Mouse (Mus musculus) embryonic facial prominence, embryonic 14.5 days (tissue): Measurements from ENCODE around the gene Wrb. TPM values are rescaled to one million over a fixed set of nuclear protein-coding genes. Genes with fewer than 3 reads are reported as not detected.
"Not testable (repeated sequence)": the region's sequence is repeated elsewhere in the genome, so short reads cannot be mapped to it uniquely, and the experiment has no call there.

Experiments used
- ATAC-seq: fragments of 200-750 bp; cut with Nextera tagmentation; 2 replicates; pipeline ENCODE4 v1.8.0; 2017; ENCODE audit warnings: low read depth, moderate number of reproducible peaks, moderate TSS enrichment
- DNase-seq: peaks from one replicate; pipeline ENCODE4 v3.0.0-alpha.2; 2015; ENCODE audit warnings: low spot score
- H3K27ac ChIP-seq: fragments of 300-500 bp; sonication (generic); replicated peaks from 2 replicates; pipeline ENCODE4 v1.5.1; 2014; ENCODE audit warnings: low read depth, mild to moderate bottlenecking, low read length, moderate library complexity
- H3K27me3 ChIP-seq: fragments of 300-500 bp; sonication (generic); replicated peaks from 2 replicates; pipeline ENCODE4 v1.6.1; 2014; ENCODE audit warnings: low read length; ENCODE audit not compliant: control insufficient read depth, insufficient read depth
- H3K36me3 ChIP-seq: fragments of 300-500 bp; sonication (generic); 2 replicates; pipeline ENCODE4 v1.6.1; 2014; ENCODE audit warnings: low read length, mixed read lengths; ENCODE audit not compliant: control insufficient read depth, insufficient read depth
- H3K4me1 ChIP-seq: fragments of 300-500 bp; sonication (generic); 2 replicates; pipeline ENCODE4 v1.6.1; 2014; ENCODE audit warnings: antibody characterized with exemption, low read length; ENCODE audit not compliant: control insufficient read depth, insufficient read depth
- H3K4me2 ChIP-seq: fragments of 300-500 bp; sonication (generic); 2 replicates; pipeline ENCODE4 v1.6.1; 2014; ENCODE audit warnings: low read depth, mild to moderate bottlenecking, low read length, moderate library complexity, mixed read lengths
- H3K4me3 ChIP-seq: fragments of 300-500 bp; sonication (generic); 2 replicates; pipeline ENCODE4 v1.5.1; 2014; ENCODE audit warnings: low read depth, mild to moderate bottlenecking, low read length
- H3K9ac ChIP-seq: fragments of 300-500 bp; sonication (generic); 2 replicates; pipeline ENCODE4 v1.6.1; 2014; ENCODE audit warnings: low read depth, mild to moderate bottlenecking, low read length, moderate library complexity, mixed read lengths
- H3K9me3 ChIP-seq: fragments of 300-500 bp; sonication (generic); 2 replicates; pipeline ENCODE4 v1.6.1; 2016; ENCODE audit warnings: low read length; ENCODE audit not compliant: control insufficient read depth
- WGBS: fragments of 180-500 bp; shearing (Covaris S2); extraction: QIAGEN DNeasy Blood & Tissue Kit; methylation state at CpG from one replicate; pipeline ENCODE4 v1.1.7; 2014; 5-methylcytosine and 5-hydroxymethylcytosine counted together
- polyA plus RNA-seq: library from polyadenylated mRNA; unstranded; fragments of >200 nt; fragmentation: Nextera tagmentation; extraction: Ambion mirVana; gene quantifications from 2 replicates; pipeline ENCODE4 v1.2.1, GENCODE M21; 2014

The Wrb gene
- polyA plus RNA-seq, 1 experiment from 2014 or later, result 63.0 TPM

DNA sequence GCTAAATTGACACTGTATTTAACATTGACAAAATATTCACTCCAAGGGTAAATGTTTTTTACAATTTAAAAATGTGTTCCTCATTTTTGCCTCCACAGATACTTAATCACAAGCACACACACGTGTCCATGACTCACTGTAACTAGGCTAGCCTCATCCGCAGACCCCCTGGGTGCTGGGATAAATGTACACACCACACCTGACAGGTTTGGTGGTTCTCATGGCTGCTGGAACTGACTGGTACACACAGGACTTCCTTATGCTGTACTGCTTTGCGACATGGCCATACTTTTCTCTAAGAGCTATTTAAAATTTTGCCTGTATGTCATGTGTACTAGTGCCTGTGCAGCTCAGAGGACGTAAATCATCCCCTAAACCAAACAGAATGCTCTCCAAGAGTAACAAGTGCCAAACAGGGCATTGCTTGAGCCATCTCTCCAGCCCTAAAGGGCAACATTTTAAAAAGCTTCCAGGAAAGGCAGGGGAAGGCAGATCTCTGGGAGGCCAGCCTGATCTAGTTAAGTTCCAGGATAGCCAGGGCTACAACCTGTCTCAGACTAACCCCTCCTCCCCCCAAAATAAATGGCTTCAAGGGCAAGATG lies 25.1 kb upstream of the Wrb start:
- DNase-seq, result no peak
- no peaks in the 10 kb centered on the region for H3K9me3 ChIP-seq
- no peak overlapping the region for H3K27ac ChIP-seq
- no peaks in the 10 kb centered on the region for H3K27me3 ChIP-seq
- no peak overlapping the region for H3K9ac ChIP-seq
- WGBS, result 60% methylated on average over 4 of the region's 4 CpGs
- no peak overlapping the region for H3K4me3 ChIP-seq
- H3K36me3 ChIP-seq, result peaks cover 43% of the 10 kb centered on the region
- no peak for ATAC-seq
- 0 out of 2 replicates have a peak, but pooled peaks cover 3% of the 10 kb centered on the region for H3K4me1 ChIP-seq
- no peak overlapping the region for H3K4me2 ChIP-seq

- peak overlapping the region; percentile 96 for H3K4me3 ChIP-seq
- peak overlapping the region; percentile 96 for H3K27ac ChIP-seq
- peak; percentile 80 for DNase-seq
- H3K36me3 ChIP-seq, result peaks cover 47% of the 10 kb centered on the region
- H3K27me3 ChIP-seq, result no peaks in the 10 kb centered on the region
- H3K9ac ChIP-seq, result peak overlapping the region; percentile 99
- whole genome bisulfite sequencing, result 2% methylated on average over 17 of the region's 19 CpGs
- no peaks in the 10 kb centered on the region for H3K9me3 ChIP-seq
- ATAC-seq, result no peak
- peaks cover 12% of the 10 kb centered on the region for H3K4me1 ChIP-seq
- peak overlapping the region; percentile 86 for H3K4me2 ChIP-seq
These were observed 18.5 kb upstream of the Wrb start for GRCm38 (mm10) chr16:96126684-96127171.

DNA sequence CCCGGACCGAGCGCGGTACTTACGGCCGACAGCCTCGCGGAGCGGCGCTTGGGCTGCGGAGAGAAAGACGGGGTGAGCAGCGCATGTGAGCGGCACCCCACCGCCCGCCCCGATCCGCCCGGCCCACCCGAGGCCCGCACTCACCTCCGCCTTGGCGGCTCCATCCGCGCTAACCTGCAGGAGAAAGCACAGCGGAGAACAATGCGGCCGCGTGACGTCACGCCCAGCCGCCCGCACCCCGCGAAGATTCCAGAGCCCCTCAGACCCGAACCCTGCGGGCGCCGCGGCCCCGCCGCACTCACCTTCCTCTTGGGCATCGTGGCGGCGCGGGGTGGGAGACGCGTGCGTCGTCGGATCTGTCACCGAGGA lies 17.9 kb upstream of the Wrb start:
- peak; percentile 54 for ATAC-seq
- peak overlapping the region; percentile 96 for H3K27ac ChIP-seq
- peak overlapping the region; percentile 99 for H3K9ac ChIP-seq
- H3K4me2 ChIP-seq, result peak overlapping the region; percentile 86
- no peaks in the 10 kb centered on the region for H3K27me3 ChIP-seq
- peak overlapping the region; percentile 96 for H3K4me3 ChIP-seq
- WGBS, result 0% methylated on average over 1 of the region's 52 CpGs
- no peak for DNase-seq
- H3K9me3 ChIP-seq, result no peaks in the 10 kb centered on the region
- H3K4me1 ChIP-seq, result peaks cover 12% of the 10 kb centered on the region
- peaks cover 45% of the 10 kb centered on the region for H3K36me3 ChIP-seq

- peaks cover 40% of the 10 kb centered on the region for H3K36me3 ChIP-seq
- H3K4me3 ChIP-seq, result peak within 1 kb of the TSS; percentile 96
- peak within 1 kb of the TSS; percentile 96 for H3K27ac ChIP-seq
- ATAC-seq (peak; percentile 97), DNase-seq (peak; percentile 99)
- peak within 1 kb of the TSS; percentile 86 for H3K4me2 ChIP-seq
- peak within 1 kb of the TSS; percentile 99 for H3K9ac ChIP-seq
- peaks cover 12% of the 10 kb centered on the region for H3K4me1 ChIP-seq
- no peaks in the 10 kb centered on the region for H3K27me3 ChIP-seq
- 1% methylated on average over 33 of the region's 72 CpGs for WGBS
- no peaks in the 10 kb centered on the region for H3K9me3 ChIP-seq
These were observed 17.4 kb upstream of the Wrb start, which contains the start of gene Hmgn1 for GRCm38 (mm10) chr16:96127657-96128344. Gene Hmgn1, minus strand, starts transcription at chr16:96127729.

- Histone ChIP-seq H3K4me2 (peak overlapping the region; percentile 86), H3K9ac (peak overlapping the region; percentile 80), H3K27me3 (no peaks in the 10 kb centered on the region), H3K27ac (peak overlapping the region; percentile 96), H3K4me3 (peak overlapping the region; percentile 96), H3K9me3 (no peaks in the 10 kb centered on the region), H3K4me1 (peaks cover 12% of the 10 kb centered on the region), H3K36me3 (peaks cover 33% of the 10 kb centered on the region)
- DNase-seq (no peak), ATAC-seq (no peak)
- 2% methylated on average over 9 of the region's 9 CpGs for WGBS
These were observed 16.7 kb upstream of the Wrb start for GRCm38 (mm10) chr16:96128466-96128865.

DNA sequence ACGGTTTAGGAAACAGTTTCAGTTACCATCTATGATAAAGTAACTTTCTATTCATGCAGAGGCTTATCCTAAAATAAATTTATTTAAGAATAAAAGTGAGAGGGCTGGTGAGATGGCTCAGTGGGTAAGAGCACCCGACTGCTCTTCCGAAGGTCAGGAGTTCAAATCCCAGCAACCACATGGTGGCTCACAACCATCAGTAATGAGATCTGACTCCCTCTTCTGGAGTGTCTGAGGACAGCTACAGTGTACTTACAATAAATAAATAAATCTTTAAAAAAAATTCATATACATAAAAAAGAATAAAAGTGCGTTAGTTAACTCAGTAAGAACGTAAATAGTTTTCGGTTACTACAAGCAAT lies 478 bp upstream of the Wrb start:
- H3K36me3 ChIP-seq, H3K9ac ChIP-seq, H3K27ac ChIP-seq, H3K27me3 ChIP-seq, H3K9me3 ChIP-seq, DNase-seq, H3K4me1 ChIP-seq: not testable (repeated sequence)
- ATAC-seq, result peak; percentile 12
- Histone ChIP-seq H3K4me2 (peak overlapping the region; percentile 67), H3K4me3 (peak overlapping the region; percentile 84)
- WGBS, result 23% methylated on average over 6 of the region's 6 CpGs

DNA sequence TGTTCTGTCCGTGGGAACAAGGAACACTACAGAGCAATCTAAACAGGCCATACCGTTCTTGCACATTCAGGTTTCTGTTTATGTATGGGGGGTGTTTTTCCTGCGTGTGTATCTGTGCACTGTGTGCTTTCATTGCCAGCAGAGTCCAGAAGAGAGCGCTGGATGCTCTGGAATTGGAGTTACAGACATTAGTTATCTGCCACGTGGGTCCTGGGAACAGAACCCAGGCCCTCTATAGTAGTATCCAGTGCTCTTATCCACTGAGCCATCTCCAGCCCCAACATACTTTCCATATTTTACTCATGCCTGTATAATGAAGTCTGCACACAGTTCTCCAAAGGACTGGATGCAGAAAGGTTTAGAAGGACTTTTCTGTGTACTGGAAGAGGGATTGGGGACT lies 607 bp downstream of the Wrb start:
- no peak; the same call in 1 of the 2 replicates for ATAC-seq
- peaks cover 4% of the 10 kb centered on the region; the same call in 1 of the 2 replicates for H3K4me1 ChIP-seq
- DNase-seq, result no peak
- H3K27me3 ChIP-seq, result no peaks in the 10 kb centered on the region
- peak overlapping the region; percentile 75 for H3K9ac ChIP-seq
- peak overlapping the region; percentile 84 for H3K4me3 ChIP-seq
- no peaks in the 10 kb centered on the region for H3K36me3 ChIP-seq
- no peak overlapping the region for H3K27ac ChIP-seq
- WGBS, result 2% methylated on average over 5 of the region's 5 CpGs
- peak overlapping the region; percentile 67 for H3K4me2 ChIP-seq
- 0 out of 2 replicates have a peak, but pooled peaks cover 5% of the 10 kb centered on the region for H3K9me3 ChIP-seq

- Histone ChIP-seq H3K4me1 (peaks cover 4% of the 10 kb centered on the region; the same call in 1 of the 2 replicates), H3K27me3 (no peaks in the 10 kb centered on the region), H3K36me3 (peaks cover 16% of the 10 kb centered on the region; the same call in 1 of the 2 replicates), H3K27ac (peak overlapping the region; percentile 65), H3K4me3 (no peak overlapping the region), H3K9ac (no peak overlapping the region), H3K4me2 (no peak overlapping the region), H3K9me3 (no peaks in the 10 kb centered on the region)
- no peak for DNase-seq
- WGBS, result 61% methylated on average over 6 of the region's 6 CpGs
- ATAC-seq, result no peak
These were observed 3.6 kb downstream of the Wrb start for GRCm38 (mm10) chr16:96148834-96149233.
